Mouse (Mus musculus) bone marrow, adult 2 months (tissue): Measurements from ENCODE around the gene Ndfip2.

ENCODE experiments used
- CTCF ChIP-seq: fragments of 200-500 bp; IDR thresholded peaks from 2 replicates; pipeline ENCODE4 v1.5.1; 2011; ENCODE audit warnings: low read length, control low read depth; ENCODE audit not compliant: control insufficient read depth, insufficient read depth
- POLR2A ChIP-seq: fragments of 200-500 bp; IDR thresholded peaks from 2 replicates; pipeline ENCODE4 v1.6.1; 2011; ENCODE audit warnings: low read depth, mild to moderate bottlenecking, control low read depth, low read length, borderline replicate concordance; ENCODE audit not compliant: control insufficient read depth

DNA sequence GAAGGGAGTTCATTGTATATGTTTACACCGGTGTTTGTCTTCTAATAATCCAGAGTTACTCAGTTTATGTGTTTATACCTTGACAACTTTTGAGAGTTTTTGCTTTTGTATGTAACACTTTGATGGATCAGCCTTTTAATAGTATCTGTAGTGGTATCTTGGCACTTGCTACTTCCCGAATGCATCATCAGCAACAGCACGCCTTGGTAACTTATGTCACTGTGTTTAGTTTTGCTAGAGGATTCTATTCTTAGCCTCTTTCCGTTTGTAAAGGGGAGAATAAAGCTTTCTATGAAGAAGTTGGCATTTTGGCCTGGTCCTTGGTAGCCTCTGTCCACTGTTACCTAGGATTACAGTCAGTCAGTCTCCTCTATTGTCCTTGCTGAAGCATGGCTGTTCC, 14.2 kb downstream of the Ndfip2 start:
- TF ChIP-seq POLR2A: no peak
- TF ChIP-seq CTCF: no peak
